Mouse (Mus musculus): ENCODE data around the gene Thap3.

DNA sequence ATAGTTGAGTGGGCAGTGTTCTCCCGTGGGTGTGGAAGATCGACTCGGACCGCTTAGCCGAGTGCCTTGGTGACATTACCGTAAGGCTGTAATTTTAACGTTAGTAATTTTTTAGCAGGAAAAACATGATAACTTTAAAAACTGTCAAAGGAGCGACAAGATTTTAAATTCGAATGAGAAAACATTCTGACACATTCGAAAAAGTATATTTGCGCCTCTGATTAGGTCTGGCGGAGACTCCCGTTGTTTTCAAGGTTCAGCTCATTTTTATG, 8.1 kb upstream of the Thap3 start:
- no peak for TF ChIP-seq CTCF (IDR thresholded peaks at IDR 0.05; ENCODE audit: low read depth, low read length)
- no peak for TF ChIP-seq POLR2A (IDR thresholded peaks at IDR 0.05; ENCODE audit: insufficient read depth, low read length)

Data from ES-Bruce4 (cell line).